Mouse (Mus musculus) forebrain, embryonic 12.5 days (tissue): ENCODE data around the gene Orai3. TPM values are rescaled to one million over a fixed set of nuclear protein-coding genes. Genes with fewer than 3 reads are reported as not detected.
A peak's percentile ranks its signal among the peaks of the same experiment; 100 is the strongest.
"Not testable (repeated sequence)": the region's sequence is repeated elsewhere in the genome, so short reads cannot be mapped to it uniquely, and the experiment has no call there.

Source experiments
- ATAC-seq: fragments of 200-750 bp; cut with Nextera tagmentation; 2 replicates; pipeline ENCODE4 v1.8.0; 2017; ENCODE audit warnings: moderate TSS enrichment; ENCODE audit not compliant: low FRiP score
- H3K27ac ChIP-seq: fragments of 300-500 bp; sonication (generic); 2 replicates; pipeline ENCODE4 v1.5.1; 2016; ENCODE audit warnings: mild to moderate bottlenecking
- H3K27me3 ChIP-seq: fragments of 300-500 bp; sonication (generic); 2 replicates; pipeline ENCODE4 v1.6.1; 2016; ENCODE audit warnings: mild to moderate bottlenecking
- H3K36me3 ChIP-seq: fragments of 300-500 bp; sonication (generic); replicated peaks from 2 replicates; pipeline ENCODE4 v1.6.1; 2016; ENCODE audit warnings: mild to moderate bottlenecking
- H3K4me1 ChIP-seq: fragments of 300-500 bp; sonication (generic); 2 replicates; pipeline ENCODE4 v1.6.1; 2016
- H3K4me2 ChIP-seq: fragments of 300-500 bp; sonication (generic); 2 replicates; pipeline ENCODE4 v1.6.1; 2016; ENCODE audit warnings: mild to moderate bottlenecking, moderate library complexity
- H3K4me3 ChIP-seq: fragments of 300-500 bp; sonication (generic); replicated peaks from 2 replicates; pipeline ENCODE4 v1.5.1; 2016; ENCODE audit warnings: mild to moderate bottlenecking
- H3K9ac ChIP-seq: fragments of 300-500 bp; sonication (generic); 2 replicates; pipeline ENCODE4 v1.6.1; 2016; ENCODE audit warnings: mild to moderate bottlenecking
- H3K9me3 ChIP-seq: fragments of 300-500 bp; sonication (generic); 2 replicates; pipeline ENCODE4 v1.6.1; 2016
- WGBS: fragments of 180-500 bp; shearing (Covaris S2); methylation state at CpG from one replicate; pipeline ENCODE4 v1.1.7; 2016; 5-methylcytosine and 5-hydroxymethylcytosine counted together
- polyA plus RNA-seq: library from polyadenylated mRNA; unstranded; fragments of >200 nt; fragmentation: Nextera tagmentation; extraction: Ambion mirVana; gene quantifications from 2 replicates; pipeline ENCODE4 v1.2.1, GENCODE M21; 2016

Orai3 gene
- polyA plus RNA-seq, 1 experiment from 2014 or later = 6.0 TPM

GRCm38 (mm10) chr7:127767671-127768345, 1.8 kb upstream of the Orai3 start:
- Histone ChIP-seq H3K9ac (no peak overlapping the region), H3K27ac (peak overlapping the region; percentile 66; the same call in 1 of the 2 replicates), H3K4me1 (peaks cover 30% of the 10 kb centered on the region), H3K27me3 (no peaks in the 10 kb centered on the region), H3K4me2 (no peak overlapping the region), H3K9me3 (no peaks in the 10 kb centered on the region), H3K4me3 (no peak overlapping the region), H3K36me3 (peaks cover 55% of the 10 kb centered on the region)
- 93% methylated on average over 19 of the region's 19 CpGs for WGBS
- ATAC-seq = no peak

GRCm38 (mm10) chr7:127768346-127768996, 1.1 kb upstream of the Orai3 start:
- H3K36me3 ChIP-seq = peaks cover 50% of the 10 kb centered on the region
- H3K27me3 ChIP-seq = no peaks in the 10 kb centered on the region
- no peaks in the 10 kb centered on the region for H3K9me3 ChIP-seq
- ATAC-seq = no peak; the same call in 1 of the 2 replicates
- peak overlapping the region; percentile 90 for H3K4me2 ChIP-seq
- peak overlapping the region; percentile 66 for H3K27ac ChIP-seq
- H3K4me1 ChIP-seq = peaks cover 30% of the 10 kb centered on the region
- H3K4me3 ChIP-seq = no peak overlapping the region
- 46% methylated on average over 13 of the region's 13 CpGs for WGBS
- no peak overlapping the region for H3K9ac ChIP-seq

GRCm38 (mm10) chr7:127768997-127769593, 520 bp upstream of the Orai3 start:
- H3K27ac ChIP-seq = peak overlapping the region; percentile 80
- ATAC-seq = peak; percentile 84
- no peaks in the 10 kb centered on the region for H3K27me3 ChIP-seq
- H3K4me1 ChIP-seq = peaks cover 30% of the 10 kb centered on the region
- H3K36me3 ChIP-seq = peaks cover 44% of the 10 kb centered on the region
- H3K4me3 ChIP-seq = peak overlapping the region; percentile 50
- H3K9me3 ChIP-seq = no peaks in the 10 kb centered on the region
- WGBS = 2% methylated on average over 16 of the region's 16 CpGs
- H3K4me2 ChIP-seq = peak overlapping the region; percentile 90
- peak overlapping the region; percentile 69 for H3K9ac ChIP-seq

GRCm38 (mm10) chr7:127770039-127770905, 657 bp downstream of the Orai3 start:
- Histone ChIP-seq H3K27me3 (no peaks in the 10 kb centered on the region), H3K4me1 (peaks cover 30% of the 10 kb centered on the region), H3K9ac (peak overlapping the region; percentile 69), H3K27ac (peak overlapping the region; percentile 80), H3K9me3 (no peaks in the 10 kb centered on the region), H3K4me3 (peak overlapping the region; percentile 50), H3K4me2 (peak overlapping the region; percentile 90), H3K36me3 (peaks cover 32% of the 10 kb centered on the region)
- ATAC-seq = peak; percentile 33
- WGBS = 5% methylated on average over 27 of the region's 27 CpGs

GRCm38 (mm10) chr7:127771262-127771661, 1.6 kb downstream of the Orai3 start:
- H3K4me1 ChIP-seq = peaks cover 30% of the 10 kb centered on the region
- no peak for ATAC-seq
- peak overlapping the region; percentile 90; the same call in 1 of the 2 replicates for H3K4me2 ChIP-seq
- 78% methylated on average over 5 of the region's 5 CpGs for WGBS
- no peaks in the 10 kb centered on the region for H3K9me3 ChIP-seq
- no peaks in the 10 kb centered on the region for H3K27me3 ChIP-seq
- no peak overlapping the region for H3K4me3 ChIP-seq
- no peak overlapping the region for H3K9ac ChIP-seq
- H3K36me3 ChIP-seq = peaks cover 22% of the 10 kb centered on the region
- no peak overlapping the region for H3K27ac ChIP-seq

GRCm38 (mm10) chr7:127772080-127772479, 2.5 kb downstream of the Orai3 start:
- no peaks in the 10 kb centered on the region for H3K9me3 ChIP-seq
- 89% methylated on average over 3 of the region's 3 CpGs for WGBS
- H3K4me1 ChIP-seq = peaks cover 30% of the 10 kb centered on the region
- H3K27me3 ChIP-seq = no peaks in the 10 kb centered on the region
- ATAC-seq = no peak
- no peak overlapping the region for H3K9ac ChIP-seq
- H3K36me3 ChIP-seq = peaks cover 14% of the 10 kb centered on the region
- H3K4me3 ChIP-seq = no peak overlapping the region
- no peak overlapping the region for H3K27ac ChIP-seq
- H3K4me2 ChIP-seq = no peak overlapping the region

GRCm38 (mm10) chr7:127772557-127772956, 2.9 kb downstream of the Orai3 start:
- peaks cover 30% of the 10 kb centered on the region for H3K4me1 ChIP-seq
- H3K9ac ChIP-seq = no peak overlapping the region
- H3K9me3 ChIP-seq = no peaks in the 10 kb centered on the region
- H3K36me3 ChIP-seq = peaks cover 9% of the 10 kb centered on the region
- 100% methylated on average over 1 of the region's 1 CpGs for WGBS
- ATAC-seq = no peak
- no peak overlapping the region for H3K4me3 ChIP-seq
- no peak overlapping the region for H3K4me2 ChIP-seq
- no peaks in the 10 kb centered on the region for H3K27me3 ChIP-seq
- H3K27ac ChIP-seq = no peak overlapping the region

- peaks cover 32% of the 10 kb centered on the region for H3K4me1 ChIP-seq
- ATAC-seq = no peak
- WGBS = 44% methylated on average over 9 of the region's 9 CpGs
- peaks cover 5% of the 10 kb centered on the region; the same call in 1 of the 2 replicates for H3K36me3 ChIP-seq
- H3K4me3 ChIP-seq = no peak overlapping the region
- H3K9me3 ChIP-seq = no peaks in the 10 kb centered on the region
- no peak overlapping the region for H3K9ac ChIP-seq
- H3K4me2 ChIP-seq = no peak overlapping the region
- no peak overlapping the region for H3K27ac ChIP-seq
- H3K27me3 ChIP-seq = no peaks in the 10 kb centered on the region
Observed at GRCm38 (mm10) chr7:127773664-127774384, 4.2 kb downstream of the Orai3 start.

GRCm38 (mm10) chr7:127775837-127776236, 6.2 kb downstream of the Orai3 start:
- peak overlapping the region; percentile 98; the same call in 1 of the 2 replicates for H3K27ac ChIP-seq
- H3K9me3 ChIP-seq, H3K27me3 ChIP-seq, ATAC-seq: not testable (repeated sequence)
- 81% methylated on average over 7 of the region's 7 CpGs for WGBS
- peak overlapping the region; percentile 94 for H3K9ac ChIP-seq
- H3K4me2 ChIP-seq = peak overlapping the region; percentile 88
- H3K4me1 ChIP-seq = peaks cover 13% of the 10 kb centered on the region
- peak overlapping the region; percentile 97 for H3K4me3 ChIP-seq
- H3K36me3 ChIP-seq = peaks cover 25% of the 10 kb centered on the region

- Histone ChIP-seq H3K4me3 (peak within 1 kb of the TSS; percentile 97), H3K36me3 (peaks cover 31% of the 10 kb centered on the region), H3K4me2 (peak within 1 kb of the TSS; percentile 88), H3K4me1 (peaks cover 12% of the 10 kb centered on the region), H3K27ac (peak within 1 kb of the TSS; percentile 98), H3K9ac (peak within 1 kb of the TSS; percentile 94), H3K27me3 (no peaks in the 10 kb centered on the region), H3K9me3 (no peaks in the 10 kb centered on the region)
- peak; percentile 73 for ATAC-seq
- WGBS = under 1% methylated on average over 23 of the region's 23 CpGs
Observed at GRCm38 (mm10) chr7:127776426-127776825, 6.8 kb downstream of the Orai3 start, which contains the start of gene Setd1a. Gene Setd1a (plus strand): TSS chr7:127776670.

GRCm38 (mm10) chr7:127776878-127777473, 7.4 kb downstream of the Orai3 start:
- H3K4me3 ChIP-seq = peak overlapping the region; percentile 97
- peak; percentile 92 for ATAC-seq
- peak overlapping the region; percentile 98 for H3K27ac ChIP-seq
- H3K9me3 ChIP-seq = no peaks in the 10 kb centered on the region
- no peaks in the 10 kb centered on the region for H3K27me3 ChIP-seq
- H3K4me1 ChIP-seq = peaks cover 12% of the 10 kb centered on the region
- H3K9ac ChIP-seq = peak overlapping the region; percentile 94
- under 1% methylated on average over 70 of the region's 70 CpGs for WGBS
- H3K36me3 ChIP-seq = peaks cover 36% of the 10 kb centered on the region
- H3K4me2 ChIP-seq = peak overlapping the region; percentile 88
